Comparison of ENCODE assay signal across 9 mouse cellular contexts in genomic region chr7:16825785-16826184, GRCm38 (mm10). TPM values are rescaled to one million over a fixed set of nuclear protein-coding genes. Genes with fewer than 3 reads are reported as not detected.
DNase-seq lines count a peak whose midpoint lies in the region; ATAC-seq and TF ChIP-seq lines count a peak whose summit lies in the region.
"Had no signal": no experiment of that assay in that cellular context is flagged by ENCODE, and none has a peak within 500 bp of the region (broad histone marks: within the 10 kb centered on the region; RNA-seq: fewer than 3 reads in every experiment).

No protein-coding gene starts in this region.

- no peaks in the 10 kb centered on the region for H3K36me3 ChIP-seq in kidney, adult 2 months (ENCODE audit: control insufficient read depth, insufficient read depth, low read length)
- H3K36me3 ChIP-seq in ES-Bruce4 (ENCODE audit: control insufficient read depth, insufficient read depth, low read length, poor library complexity, severe bottlenecking), result peaks cover 4% of the 10 kb centered on the region
- peaks cover 83% of the 10 kb centered on the region for H3K36me3 ChIP-seq in forebrain, embryonic 14.5 days (ENCODE audit: control insufficient read depth, insufficient read depth, low read length)

- 81% methylated on average over 10 of the region's 10 CpGs for WGBS in kidney, adult 2 months
- WGBS in forebrain, embryonic 14.5 days, result 76% methylated on average over 10 of the region's 10 CpGs

- no peak for TF ChIP-seq POLR2A in kidney, adult 2 months (IDR thresholded peaks at IDR 0.05; ENCODE audit: low read depth, low read length)
- no peak for TF ChIP-seq POLR2A in ES-Bruce4 (IDR thresholded peaks at IDR 0.05; ENCODE audit: insufficient read depth, low read length)

- no peaks in the 10 kb centered on the region for H3K9me3 ChIP-seq in ES-Bruce4 (replicated peaks; ENCODE audit: control insufficient read depth, insufficient read depth, low read length, poor library complexity, severe bottlenecking)
- H3K9me3 ChIP-seq in forebrain, embryonic 14.5 days (replicated peaks; ENCODE audit: control insufficient read depth, low read length), result no peaks in the 10 kb centered on the region
- H3K9me3 ChIP-seq: neural tube, embryonic 12.5 days had no signal

- H3K4me2 ChIP-seq in forebrain, embryonic 14.5 days (ENCODE audit: low read length), result no peak overlapping the region
- H3K4me2 ChIP-seq: neural tube, embryonic 12.5 days had no signal

- no peak for TF ChIP-seq EP300 in ES-Bruce4 (IDR thresholded peaks at IDR 0.05; ENCODE audit: insufficient read depth, low read depth, low read length)

- no peak overlapping the region for H3K27ac ChIP-seq in kidney, adult 2 months (ENCODE audit: insufficient read depth, low read depth, low read length)
- H3K27ac ChIP-seq in ES-Bruce4 (ENCODE audit: insufficient read depth, low read length), result no peak overlapping the region
- H3K27ac ChIP-seq in forebrain, embryonic 14.5 days (ENCODE audit: low read depth, low read length), result no peak overlapping the region
- H3K27ac ChIP-seq: neural tube, embryonic 12.5 days had no signal

- H3K9ac ChIP-seq in ES-Bruce4 (ENCODE audit: low read depth, poor library complexity, severe bottlenecking), result no peak overlapping the region
- H3K9ac ChIP-seq in forebrain, embryonic 14.5 days (ENCODE audit: low read length), result no peak overlapping the region
- H3K9ac ChIP-seq: neural tube, embryonic 12.5 days had no signal

- H3K27me3 ChIP-seq in kidney, adult 2 months (replicated peaks; ENCODE audit: control insufficient read depth, insufficient read depth, low read length), result no peaks in the 10 kb centered on the region
- H3K27me3 ChIP-seq in ES-Bruce4 (ENCODE audit: control insufficient read depth, insufficient read depth, low read length, poor library complexity, severe bottlenecking), result no peaks in the 10 kb centered on the region
- no peaks in the 10 kb centered on the region for H3K27me3 ChIP-seq in forebrain, embryonic 14.5 days (replicated peaks; ENCODE audit: control insufficient read depth, insufficient read depth, low read length)
- H3K27me3 ChIP-seq: neural tube, embryonic 12.5 days had no signal

- no peak overlapping the region for H3K4me3 ChIP-seq in kidney, adult 2 months (ENCODE audit: insufficient read depth, low read depth, low read length)
- no peak overlapping the region for H3K4me3 ChIP-seq in ES-Bruce4 (ENCODE audit: low read depth, low read length)
- H3K4me3 ChIP-seq in forebrain, embryonic 14.5 days (ENCODE audit: low read depth, low read length), result no peak overlapping the region
- H3K4me3 ChIP-seq: neural tube, embryonic 12.5 days had no signal

- DNase-seq in kidney, adult 2 months, result peak; percentile 52
- no peak for DNase-seq in kidney, adult 11 months
- peak; percentile 51 for DNase-seq in heart, postnatal 4 days
- DNase-seq in forebrain, embryonic 14.5 days (ENCODE audit: low spot score), result no peak
- no peak for DNase-seq in layer of hippocampus, postnatal 25 days (ENCODE audit: extremely low spot score in 1 of 2, low spot score in 1 of 2)
- no peak for DNase-seq in urinary bladder, postnatal 4 days (ENCODE audit: low spot score in 2 of 2)

- H3K4me1 ChIP-seq in kidney, adult 2 months (ENCODE audit: control insufficient read depth, insufficient read depth, low read length), result peaks cover 7% of the 10 kb centered on the region; the same call in 1 of the 2 replicates
- no peaks in the 10 kb centered on the region for H3K4me1 ChIP-seq in ES-Bruce4 (ENCODE audit: control insufficient read depth, insufficient read depth, low read length)
- 0 out of 2 replicates have a peak, but pooled peaks cover 3% of the 10 kb centered on the region for H3K4me1 ChIP-seq in forebrain, embryonic 14.5 days (ENCODE audit: control insufficient read depth, insufficient read depth, low read length)

- peak; percentile 80 for ATAC-seq in neutrophil, adult 5-6 weeks (ENCODE audit: extremely low read depth, insufficient number of reproducible peaks, low FRiP score, poor library complexity, severe bottlenecking)
- no peak for ATAC-seq in forebrain, embryonic 14.5 days

- TF ChIP-seq CTCF in kidney, adult 2 months (conservative IDR thresholded peaks at IDR 0.05; ENCODE audit: insufficient read depth, insufficient read length, low read depth, low read length), result 0 out of 2 replicates have a peak, but pooled peaks have one; percentile 25
- peak; percentile 1 for TF ChIP-seq CTCF in ES-Bruce4 (IDR thresholded peaks at IDR 0.05; ENCODE audit: low read depth, low read length)

RNA-seq across cellular contexts. Expression of gene Fkrp, which starts 9.3 kb away (rescaled TPM):
- 31.0 and 33.9 TPM in 2 replicates for polyA plus RNA-seq in kidney, adult 2 months (2012; rRNA removed)
- 14.7 and 17.4 TPM in 2 replicates for polyA plus RNA-seq in ES-Bruce4 (2011; ENCODE audit: insufficient read depth, insufficient read length, low read depth, missing spikeins)
- 10 to 100 TPM; 45.0 to 49.2 TPM for total RNA-seq in heart, postnatal 4 days (2021)
- total RNA-seq in neutrophil, adult 5-6 weeks (2017), result 14.2 and 14.3 TPM in 2 replicates
- polyA plus RNA-seq in forebrain, embryonic 14.5 days (2014; fragmentation: Nextera tagmentation; extraction: Ambion mirVana), result 26.4 and 30.3 TPM in 2 replicates
- 10 to 100 TPM; 46.7 to 47.7 TPM for total RNA-seq in layer of hippocampus, postnatal 25 days (2021)

RNA-seq across cellular contexts. Expression of gene Strn4, which starts 10.1 kb away (rescaled TPM):
- polyA plus RNA-seq in kidney, adult 2 months (2012; rRNA removed), result 94.4 and 116 TPM in 2 replicates
- 53.5 and 55.5 TPM in 2 replicates for polyA plus RNA-seq in ES-Bruce4 (2011; ENCODE audit: insufficient read depth, insufficient read length, low read depth, missing spikeins)
- total RNA-seq in heart, postnatal 4 days (2021), result 10 to 100 TPM; 87.0 to 99.9 TPM
- 105 and 107 TPM in 2 replicates for total RNA-seq in neutrophil, adult 5-6 weeks (2017)
- polyA plus RNA-seq in forebrain, embryonic 14.5 days (2014; fragmentation: Nextera tagmentation; extraction: Ambion mirVana), result 175 and 186 TPM in 2 replicates
- total RNA-seq in layer of hippocampus, postnatal 25 days (2021), result 100 to 1,000 TPM; 322 to 327 TPM

RNA-seq across cellular contexts. Expression of gene Prkd2, which starts 16.9 kb away (rescaled TPM):
- 18.3 and 23.3 TPM in 2 replicates for polyA plus RNA-seq in kidney, adult 2 months (2012; rRNA removed)
- polyA plus RNA-seq in ES-Bruce4 (2011; ENCODE audit: insufficient read depth, insufficient read length, low read depth, missing spikeins), result 18.4 and 18.5 TPM in 2 replicates
- 10 to 100 TPM; 23.0 to 23.4 TPM for total RNA-seq in heart, postnatal 4 days (2021)
- 108 and 122 TPM in 2 replicates for total RNA-seq in neutrophil, adult 5-6 weeks (2017)
- 4.5 and 6.7 TPM in 2 replicates for polyA plus RNA-seq in forebrain, embryonic 14.5 days (2014; fragmentation: Nextera tagmentation; extraction: Ambion mirVana)
- total RNA-seq in layer of hippocampus, postnatal 25 days (2021), result 1 to 10 TPM; 5.2 to 6.9 TPM

RNA-seq across cellular contexts. Expression of gene Slc1a5, which starts 44.6 kb away (rescaled TPM):
- 74.6 and 95.2 TPM in 2 replicates for polyA plus RNA-seq in kidney, adult 2 months (2012; rRNA removed)
- 101 and 108 TPM in 2 replicates for polyA plus RNA-seq in ES-Bruce4 (2011; ENCODE audit: insufficient read depth, insufficient read length, low read depth, missing spikeins)
- total RNA-seq in heart, postnatal 4 days (2021), result 10 to 100 TPM; 28.4 to 28.7 TPM
- 119 and 128 TPM in 2 replicates for total RNA-seq in neutrophil, adult 5-6 weeks (2017)
- 7.0 and 7.4 TPM in 2 replicates for polyA plus RNA-seq in forebrain, embryonic 14.5 days (2014; fragmentation: Nextera tagmentation; extraction: Ambion mirVana)
- 1 to 10 TPM; 2.4 to 3.5 TPM for total RNA-seq in layer of hippocampus, postnatal 25 days (2021)

RNA-seq across cellular contexts. Expression of gene Dact3, which starts 49.3 kb away (rescaled TPM):
- polyA plus RNA-seq in kidney, adult 2 months (2012; rRNA removed), result 5.5 and 7.5 TPM in 2 replicates
- polyA plus RNA-seq in ES-Bruce4 (2011; ENCODE audit: insufficient read depth, insufficient read length, low read depth, missing spikeins), result 19.2 and 20.8 TPM in 2 replicates
- 10 to 100 TPM; 45.2 to 48.6 TPM for total RNA-seq in heart, postnatal 4 days (2021)
- total RNA-seq in neutrophil, adult 5-6 weeks (2017), result 0.12 TPM in 1 of 2 replicates, not detected in the other
- polyA plus RNA-seq in forebrain, embryonic 14.5 days (2014; fragmentation: Nextera tagmentation; extraction: Ambion mirVana), result 3.5 and 4.4 TPM in 2 replicates
- total RNA-seq in layer of hippocampus, postnatal 25 days (2021), result 100 to 1,000 TPM; 150 to 160 TPM

Comparison
In these comparisons a context has a peak if more than half of its experiments do, and no peak if none do; other contexts are left out.
1. DNase-seq: peak in kidney, adult 2 months (single experiment) and heart, postnatal 4 days (single experiment); none in kidney, adult 11 months (single experiment), forebrain, embryonic 14.5 days (single experiment), layer of hippocampus, postnatal 25 days (0 of 2) and urinary bladder, postnatal 4 days (0 of 2).